Mouse (Mus musculus) heart, postnatal 36 days (tissue): Measurements from ENCODE around the gene Ces1e. TPM values are rescaled to one million over a fixed set of nuclear protein-coding genes. Genes with fewer than 3 reads are reported as not detected.
"Not testable (repeated sequence)": the region's sequence is repeated elsewhere in the genome, so short reads cannot be mapped to it uniquely, and the experiment has no call there.

ENCODE experiments used
- DNase-seq, 2 experiments: peaks; one replicate each; pipeline ENCODE4 v3.0.0; 2021 to 2022
- intact Hi-C: fragments of 180-260 bp; cut with DNase I; formaldehyde crosslinking; loops from one replicate; pipeline ENCODE4 v1.15.1; 2025
- total RNA-seq, 2 experiments: library from RNA; stranded (reverse); gene quantifications; 2 replicates each; pipeline ENCODE4 v1.2.3; 2021

The Ces1e gene
- under 1 TPM; 0.36 to 0.98 TPM for total RNA-seq

DNA sequence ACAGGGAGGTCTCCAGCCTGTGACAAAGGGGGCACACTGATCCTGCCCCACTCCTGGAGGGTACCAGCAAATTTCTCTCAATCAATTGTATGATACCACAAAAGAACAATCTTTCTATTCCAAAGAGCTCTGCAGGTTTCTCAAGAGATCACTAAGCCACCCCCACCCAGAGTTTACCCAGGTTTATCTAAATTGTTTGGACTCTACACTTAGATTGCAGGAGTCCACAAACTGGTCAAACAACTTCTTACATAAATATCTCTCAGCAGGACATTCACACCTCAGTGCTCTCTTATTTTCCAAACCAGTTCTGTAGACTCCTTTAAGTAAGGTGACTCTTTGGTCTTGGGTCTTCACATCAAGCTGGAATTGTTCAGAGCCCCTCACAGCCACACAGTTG, at the start of gene Ces1e:
Gene Ces1e (minus strand): TSS at position 174 of the 400 bp plus-strand sequence.
- no peak for DNase-seq
- intact Hi-C loops = no loop called here

DNA sequence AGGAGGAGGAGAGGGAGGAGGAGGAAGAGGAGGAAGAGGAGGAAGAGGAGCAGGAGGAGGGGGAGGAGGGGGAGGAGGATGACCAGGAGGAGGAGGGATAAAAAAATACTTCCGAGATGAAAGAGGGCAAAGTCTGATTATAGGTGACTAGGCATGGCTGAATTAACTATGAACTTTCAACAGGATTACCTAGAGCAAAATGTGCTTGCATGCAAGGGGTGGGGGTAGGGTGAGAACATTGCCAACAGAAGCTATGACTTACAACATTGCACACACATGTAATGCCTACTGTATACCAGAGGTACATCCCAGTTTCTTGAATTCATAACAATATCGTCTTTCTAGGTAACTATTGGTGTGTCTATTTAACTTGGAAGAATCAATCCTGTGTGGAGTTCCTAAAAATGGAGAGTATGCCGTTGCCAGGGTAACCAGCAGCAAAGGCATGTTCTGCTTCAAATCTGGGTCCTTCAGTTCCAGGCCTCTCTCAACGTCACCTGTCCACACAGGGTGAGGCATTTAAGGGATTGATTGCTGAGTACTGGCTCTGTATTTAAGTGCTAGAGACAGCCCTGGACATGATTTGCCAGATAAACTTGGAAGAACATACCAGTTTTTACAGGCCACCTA, 48.9 kb upstream of the Ces1e start:
- intact Hi-C loops = no loop called here

DNA sequence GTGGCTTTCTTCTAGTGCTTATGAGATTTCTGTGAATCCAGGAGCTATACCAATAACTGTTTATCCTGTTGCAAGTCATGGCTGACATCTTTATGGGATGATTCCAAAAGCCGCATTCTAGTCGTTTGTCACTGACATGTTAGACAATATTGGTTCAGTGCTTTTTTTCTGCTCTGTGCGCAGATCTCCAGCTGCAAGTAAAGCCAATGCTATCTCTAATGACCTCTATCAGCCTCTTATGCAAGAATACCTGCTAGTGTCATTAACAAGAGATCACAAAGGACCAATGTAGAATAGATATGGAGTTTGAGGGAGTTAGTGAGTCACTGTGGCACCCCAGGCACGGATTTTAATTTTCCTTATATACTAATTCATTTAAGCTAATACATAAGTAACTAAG, 45.2 kb upstream of the Ces1e start:
- DNase-seq = no peak
- intact Hi-C loops = no loop called here

More for the DNA sequence above, 48.9 kb upstream of the Ces1e start:
- no peak for DNase-seq

DNA sequence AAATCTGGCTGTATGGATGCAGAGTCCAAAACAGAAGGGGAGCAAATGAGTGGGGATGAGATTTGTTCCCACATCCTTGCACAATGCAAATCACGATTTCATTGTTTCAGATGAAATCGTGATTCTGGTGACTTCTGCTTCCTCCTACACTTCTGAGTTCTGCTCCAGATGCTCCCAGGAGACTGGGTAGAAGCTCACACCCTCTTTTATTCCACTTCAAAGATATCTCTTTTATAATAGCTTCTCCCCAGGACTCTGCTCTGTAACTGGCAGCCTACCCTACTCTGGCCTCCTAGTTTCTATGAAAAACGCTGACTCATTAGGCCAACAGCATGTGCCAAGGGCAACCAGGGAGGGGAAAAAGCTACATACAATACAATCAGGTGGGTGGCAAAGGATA, 43.9 kb upstream of the Ces1e start:
- DNase-seq = peak in 1 of 2 experiments; percentile 7
- intact Hi-C loops = no loop called here

DNA sequence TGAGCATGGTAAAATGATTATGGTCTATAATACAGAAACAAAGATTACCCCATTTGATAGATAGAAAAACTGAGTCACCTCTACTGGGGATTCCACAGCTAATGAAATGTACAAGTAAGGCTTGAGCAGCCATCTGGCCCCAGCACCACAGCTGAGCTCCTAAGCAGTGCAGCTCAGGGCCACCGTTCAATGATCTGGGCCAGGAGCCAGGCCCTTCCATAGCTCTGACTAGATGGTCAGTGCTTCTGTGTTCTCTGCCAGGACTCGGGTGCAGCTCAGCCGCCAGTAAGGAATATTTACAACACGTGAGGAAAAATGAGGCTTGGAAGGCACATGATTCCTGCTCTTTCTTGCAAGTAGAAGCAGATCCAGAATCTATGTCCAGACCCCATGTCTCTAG, 43.3 kb upstream of the Ces1e start:
- intact Hi-C loops = no loop called here
- peak; percentile 10 to 12 for DNase-seq

DNA sequence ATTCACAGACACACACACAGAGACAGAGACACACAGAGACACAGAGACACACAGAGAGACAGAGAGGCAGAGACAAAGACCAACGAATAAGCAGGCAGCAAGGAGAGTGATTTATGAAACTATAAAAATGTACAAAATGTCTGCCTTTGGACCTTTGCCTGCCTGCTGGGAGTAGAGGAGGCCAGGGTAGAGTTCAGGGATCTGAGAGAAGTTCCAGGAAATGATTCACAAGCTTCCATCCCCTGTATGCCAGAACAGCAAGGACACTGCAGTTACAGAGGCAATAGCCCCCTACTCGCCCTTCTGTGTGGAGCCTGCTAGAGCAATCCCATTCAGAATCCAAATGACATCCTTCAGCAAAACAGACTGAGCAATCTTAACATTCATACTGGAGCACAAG, 32.0 kb upstream of the Ces1e start:
- no peak for DNase-seq
- intact Hi-C loops = no loop called here

DNA sequence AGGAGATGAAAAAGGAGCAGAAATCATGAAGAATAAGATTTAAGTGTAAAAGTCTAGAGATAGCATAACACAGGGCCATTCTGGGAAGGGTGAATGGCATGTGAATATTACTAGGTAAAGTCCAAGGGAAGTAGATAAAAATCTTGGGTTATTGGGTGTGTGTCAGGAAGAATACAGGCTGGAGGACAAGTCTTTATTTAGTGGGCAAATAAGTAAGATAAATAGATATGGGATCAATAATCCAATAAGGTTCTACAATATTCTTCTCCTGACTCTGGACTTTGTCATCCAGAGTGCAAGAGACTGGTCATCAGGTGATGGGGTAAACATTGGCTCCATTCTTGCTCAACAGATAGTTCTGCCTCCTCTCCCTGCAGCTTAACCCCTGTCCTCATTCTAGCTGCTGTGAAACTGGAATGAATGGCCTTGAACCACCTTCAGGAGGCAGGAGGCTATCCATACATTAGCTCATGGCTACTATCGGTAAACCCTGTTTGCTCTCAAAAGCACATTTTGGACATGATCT, 23.0 kb upstream of the Ces1e start:
- DNase-seq = no peak
- intact Hi-C loops = no loop called here

DNA sequence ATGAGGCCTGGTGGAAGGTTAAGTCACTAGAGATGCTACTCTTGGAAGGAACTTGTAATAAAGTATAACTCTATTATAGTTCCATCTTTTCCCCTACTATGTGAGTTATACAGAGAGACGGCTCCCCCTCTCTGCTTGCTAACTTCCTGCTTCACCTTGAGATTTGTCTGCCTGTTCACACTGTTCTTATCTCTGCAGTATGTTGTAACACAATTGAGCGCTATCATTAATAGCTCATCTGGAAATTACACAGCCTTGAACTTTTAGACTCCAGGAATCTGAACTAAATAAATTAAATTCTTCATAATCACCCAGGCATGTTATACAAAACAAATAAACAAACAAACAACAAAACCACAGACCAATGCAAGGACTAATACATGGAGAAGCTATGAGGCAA, 16.6 kb upstream of the Ces1e start:
- intact Hi-C loops = no loop called here
- DNase-seq = no peak

DNA sequence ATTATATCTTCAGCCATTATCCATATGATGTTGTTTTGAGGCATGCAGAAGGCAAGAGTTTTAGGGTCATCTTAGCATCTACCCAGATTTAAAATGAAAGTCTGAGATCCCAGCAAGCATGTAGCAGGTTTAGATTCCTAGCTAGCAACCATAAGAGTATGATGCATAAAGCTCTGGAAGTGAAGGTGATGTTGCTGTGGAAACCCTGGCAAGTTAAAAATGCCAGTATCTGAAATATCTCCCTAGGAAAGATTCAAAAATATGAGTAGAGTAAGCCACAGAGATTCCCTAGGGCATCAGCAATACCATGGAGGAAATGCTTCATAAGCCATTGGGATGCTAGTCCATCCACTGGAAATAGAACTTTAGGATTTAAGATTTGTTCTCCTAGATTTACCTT, 10.5 kb upstream of the Ces1e start:
- no peak for DNase-seq
- intact Hi-C loops = no loop called here

DNA sequence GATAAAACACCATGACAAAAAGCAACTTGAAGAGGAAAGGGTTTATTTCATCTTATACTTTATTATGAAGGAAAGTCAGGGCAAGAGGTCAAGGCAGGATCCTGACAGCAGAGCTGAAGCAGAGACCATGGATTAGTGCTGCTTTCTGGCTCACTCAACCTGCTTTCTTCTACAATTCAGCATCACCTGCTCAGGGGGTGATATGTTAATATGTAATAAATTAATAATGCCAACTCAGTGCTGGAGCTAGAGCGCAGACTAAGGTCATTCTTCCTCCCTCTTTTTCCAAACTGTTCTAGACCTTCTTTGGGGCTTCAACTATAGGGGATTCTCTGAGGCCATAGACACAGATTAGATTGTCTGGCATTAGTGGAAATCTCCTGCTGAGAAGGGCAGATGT, 6.3 kb upstream of the Ces1e start:
- intact Hi-C loops = no loop called here

DNA sequence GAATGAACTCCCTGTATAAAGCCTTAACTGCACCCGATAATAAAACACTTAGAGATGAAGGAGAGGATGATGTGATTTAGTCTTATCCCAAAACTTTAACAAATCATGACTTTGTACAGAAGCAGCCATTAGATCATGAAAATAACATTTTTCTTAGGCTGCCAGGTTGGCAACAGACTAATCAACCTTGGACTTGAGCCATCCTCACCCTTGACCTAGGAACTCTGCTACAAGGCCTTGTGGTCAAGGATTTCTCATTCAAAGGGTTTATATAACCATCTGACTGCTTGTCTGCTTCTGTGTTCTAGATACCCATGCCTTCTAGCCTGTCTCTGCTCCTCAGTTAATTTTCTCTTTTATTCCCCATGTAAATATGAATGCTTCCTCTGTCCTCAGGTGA, 5.3 kb upstream of the Ces1e start:
- intact Hi-C loops = no loop called here

More for the DNA sequence above, 6.3 kb upstream of the Ces1e start:
- no peak for DNase-seq

DNA sequence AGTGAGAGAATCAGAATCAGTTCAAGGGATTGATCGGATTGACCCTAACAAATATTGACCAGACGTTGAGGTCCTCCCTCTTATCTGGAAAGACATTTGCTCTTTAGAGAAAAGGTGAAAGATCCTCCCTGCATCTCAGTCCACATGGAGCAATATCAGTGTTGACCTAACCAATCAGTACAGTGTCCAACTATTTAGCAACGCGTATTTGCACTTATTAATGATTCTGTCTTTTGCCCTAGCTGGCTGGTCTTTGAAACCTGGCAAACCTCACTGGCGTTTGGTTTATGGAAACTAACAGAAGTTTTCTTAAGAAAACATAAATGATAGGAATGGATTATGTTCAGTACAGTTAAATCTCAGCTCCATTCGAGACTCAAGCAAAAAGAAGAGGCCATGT, 4.6 kb upstream of the Ces1e start:
- no peak for DNase-seq
- intact Hi-C loops = no loop called here

More for the DNA sequence above, 5.3 kb upstream of the Ces1e start:
- DNase-seq = no peak

DNA sequence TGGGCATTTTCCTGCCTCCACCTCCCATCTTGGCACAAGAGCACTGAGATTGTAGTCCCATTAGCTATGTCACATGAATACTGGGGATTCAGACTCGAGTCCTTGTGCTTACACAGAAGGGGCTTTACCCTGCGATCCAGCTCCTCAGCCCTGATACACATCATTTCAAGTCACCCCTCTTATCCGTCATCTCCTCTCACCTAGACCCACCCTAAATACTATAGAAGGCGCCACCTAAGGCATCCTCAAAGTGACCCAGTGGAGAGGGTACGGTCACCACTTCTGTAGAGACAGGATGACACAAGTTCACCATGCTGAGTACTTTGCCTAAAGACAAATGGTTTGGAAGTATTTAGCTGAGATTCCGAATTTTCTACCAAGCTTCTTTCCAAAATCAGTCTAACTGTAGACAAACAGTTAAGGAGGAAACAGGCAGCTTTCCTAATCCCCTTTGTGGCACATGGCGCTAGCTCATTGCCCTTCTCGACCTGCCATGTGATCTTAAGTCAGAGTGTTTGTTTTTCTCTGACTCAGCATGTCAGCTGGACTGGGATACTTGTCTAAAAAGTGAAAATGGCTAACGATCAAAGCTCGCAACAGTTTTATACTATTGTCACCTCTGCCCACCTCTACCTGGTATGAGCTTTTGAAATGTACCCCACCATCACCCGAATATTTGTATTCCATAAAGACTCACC, 597 bp downstream of the Ces1e start:
- intact Hi-C loops = no loop called here
- no peak for DNase-seq

DNA sequence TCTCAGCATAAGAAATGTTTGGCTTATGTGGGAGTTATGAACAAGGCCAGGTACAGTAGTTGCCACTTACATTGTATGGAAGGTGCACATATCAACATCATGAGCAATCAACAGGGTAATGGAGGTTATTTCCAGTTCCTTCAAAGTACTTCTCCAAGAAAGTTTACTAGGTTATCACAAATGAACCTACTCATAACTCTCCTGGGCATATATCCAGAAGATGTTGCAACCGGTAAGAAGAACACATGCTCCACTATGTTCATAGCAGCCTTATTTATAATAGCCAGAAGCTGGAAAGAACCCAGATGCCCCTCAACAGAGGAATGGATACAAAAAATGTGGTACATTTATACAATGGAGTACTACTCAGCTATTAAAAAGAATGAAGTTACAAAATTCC, 2.9 kb downstream of the Ces1e start:
- DNase-seq, intact Hi-C loops: not testable (repeated sequence)

DNA sequence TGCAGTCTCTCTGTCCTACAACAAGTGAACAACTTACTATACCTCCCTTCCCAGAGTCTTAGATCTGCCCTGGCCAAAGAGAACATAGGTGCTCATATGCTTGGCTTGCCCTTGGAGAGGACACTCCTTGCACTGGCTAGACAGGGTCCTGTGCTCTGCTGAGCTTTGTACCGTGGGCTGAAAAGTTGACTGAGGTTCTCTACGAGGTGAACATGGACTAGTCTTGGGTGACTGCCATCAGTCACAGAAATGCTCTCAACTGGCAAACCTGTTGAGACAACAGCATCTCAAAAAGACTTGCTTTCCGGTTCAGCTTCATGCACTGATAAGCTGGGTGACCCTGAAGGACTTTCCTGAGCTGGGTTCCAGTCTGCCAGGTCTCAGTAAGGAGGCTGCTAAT, 7.5 kb downstream of the Ces1e start:
- DNase-seq = no peak
- intact Hi-C loops = loop anchor here (5.0 kb wide), 1 partner anchor 175 kb away; no protein-coding TSS in a partner anchor

DNA sequence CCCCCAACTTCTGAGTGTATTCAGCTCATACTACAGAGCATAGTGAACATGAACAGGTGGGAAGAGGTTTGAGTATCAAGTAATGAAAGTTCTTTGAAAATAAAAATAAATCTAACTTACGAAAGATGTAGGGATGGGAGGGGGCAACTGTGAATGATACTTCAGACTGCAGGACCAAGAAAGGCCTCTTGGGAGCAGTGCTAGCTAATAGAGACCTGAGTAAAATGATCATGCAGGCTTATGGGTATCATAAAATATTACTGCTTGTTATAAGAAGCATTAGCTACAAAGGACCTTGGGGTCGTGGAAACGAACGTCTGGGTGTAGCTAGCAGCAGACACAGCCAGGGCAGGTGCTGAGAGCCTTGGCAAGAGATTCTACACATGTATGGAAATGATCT, 11.6 kb downstream of the Ces1e start:
- no peak for DNase-seq
- intact Hi-C loops = no loop called here

DNA sequence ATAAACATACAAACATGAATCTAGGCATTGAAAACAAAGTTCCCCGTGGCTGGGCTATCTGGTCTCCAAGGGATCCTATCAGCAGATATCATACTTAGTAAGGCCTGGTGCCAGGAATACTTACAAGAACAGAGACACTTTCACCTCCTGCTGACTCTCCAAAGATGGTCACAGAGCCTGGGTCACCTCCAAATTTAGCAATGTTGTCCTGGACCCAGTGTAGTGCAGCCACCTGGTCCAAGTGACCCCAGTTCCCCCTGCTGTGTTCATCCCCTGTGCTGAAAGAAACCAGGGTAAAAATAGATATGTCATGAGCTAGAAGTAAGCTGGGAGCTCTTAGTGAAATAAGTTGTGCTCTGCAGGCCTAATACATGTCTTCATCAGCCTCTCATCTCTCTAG, 12.0 kb downstream of the Ces1e start:
- DNase-seq = peak; percentile 21 to 41
- intact Hi-C loops = no loop called here

DNA sequence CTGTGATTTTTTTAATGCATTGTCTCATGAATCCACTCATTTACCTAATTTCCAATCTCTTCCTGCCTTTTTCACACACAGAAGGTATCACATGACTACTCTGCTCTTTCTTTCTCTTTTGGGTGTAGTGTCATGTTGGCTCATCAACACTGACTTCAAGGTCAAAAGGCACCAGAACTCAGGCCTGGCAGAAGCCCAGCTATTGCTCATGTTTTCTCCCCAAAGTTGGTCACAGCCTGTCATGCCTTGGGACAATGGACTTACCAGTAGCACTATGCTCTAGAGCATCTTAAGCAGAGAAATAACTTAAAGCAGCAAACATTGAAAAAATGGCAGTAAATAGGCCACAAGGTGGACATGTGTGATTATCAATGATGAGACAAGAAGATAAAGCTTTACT, 18.3 kb downstream of the Ces1e start:
- no peak for DNase-seq
- intact Hi-C loops = no loop called here

DNA sequence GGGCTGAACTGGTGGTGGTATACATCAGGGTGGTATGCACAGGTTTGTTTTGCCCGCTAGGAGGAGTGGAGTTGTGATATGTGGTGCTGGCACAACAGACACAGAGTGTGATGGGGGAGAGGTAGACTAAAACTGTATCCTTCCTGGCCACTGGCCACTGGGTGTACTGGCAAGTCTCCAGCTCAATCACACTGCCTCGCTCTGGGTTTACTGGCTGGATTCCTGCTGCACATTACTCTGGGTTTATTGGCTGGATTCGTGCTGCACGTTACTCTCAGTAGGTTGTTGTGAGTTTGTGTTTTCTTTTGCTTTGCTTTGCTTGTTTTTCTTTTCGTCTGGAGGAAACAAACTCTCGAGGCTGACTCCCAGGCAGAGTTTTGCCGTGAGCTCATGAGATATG, 30.3 kb downstream of the Ces1e start:
- intact Hi-C loops = loop anchor here (5.0 kb wide), 1 partner anchor 198 kb away; no protein-coding TSS in a partner anchor
- peak in 1 of 2 experiments; percentile 26 for DNase-seq

DNA sequence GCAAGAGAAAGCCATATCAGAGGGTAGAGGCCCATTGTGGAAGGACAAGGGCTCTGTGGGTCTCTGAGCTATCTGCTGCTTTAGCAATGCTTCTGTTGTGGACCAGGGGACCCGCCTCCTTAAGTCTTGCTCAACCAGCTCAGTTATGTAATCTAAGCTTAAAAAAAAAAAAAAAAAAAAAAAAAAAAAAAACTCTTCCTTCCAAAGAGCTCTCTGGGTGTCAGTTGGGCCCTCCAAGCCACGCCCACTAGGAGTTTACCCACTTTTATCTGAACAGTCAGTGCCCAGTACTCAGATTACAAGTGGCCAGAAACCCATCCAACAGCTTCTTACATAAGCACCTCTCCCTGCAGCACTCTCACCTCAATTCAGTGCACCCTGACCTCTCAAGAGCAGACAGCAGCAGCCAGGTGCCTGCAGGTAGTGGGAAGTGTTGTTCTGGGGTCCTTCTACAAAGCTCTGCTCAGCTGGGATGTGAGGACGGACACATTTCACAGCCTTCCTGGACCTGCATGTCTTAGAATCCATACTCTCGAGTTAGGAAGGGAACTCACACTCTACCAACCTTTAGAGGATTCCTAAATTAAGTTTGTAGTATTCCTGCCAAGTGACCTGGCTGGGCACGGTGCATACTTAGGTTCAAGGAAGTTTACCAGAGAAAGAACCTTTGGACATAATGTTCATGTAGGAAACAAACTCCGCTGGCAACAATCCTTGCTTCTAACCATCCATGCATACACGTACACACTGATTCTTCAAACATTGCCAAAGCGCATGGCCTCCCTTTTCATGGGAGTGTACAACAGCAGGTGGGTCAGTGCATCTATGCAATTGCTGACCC, 31.5 kb downstream of the Ces1e start, which contains the start of gene Ces1d:
Gene Ces1d (minus strand): TSS at position 154 of the 841 bp plus-strand sequence.
- intact Hi-C loops = loop anchor here (5.0 kb wide), 1 partner anchor 199 kb away; no protein-coding TSS in a partner anchor
- DNase-seq = peak; percentile 50 to 62

DNA sequence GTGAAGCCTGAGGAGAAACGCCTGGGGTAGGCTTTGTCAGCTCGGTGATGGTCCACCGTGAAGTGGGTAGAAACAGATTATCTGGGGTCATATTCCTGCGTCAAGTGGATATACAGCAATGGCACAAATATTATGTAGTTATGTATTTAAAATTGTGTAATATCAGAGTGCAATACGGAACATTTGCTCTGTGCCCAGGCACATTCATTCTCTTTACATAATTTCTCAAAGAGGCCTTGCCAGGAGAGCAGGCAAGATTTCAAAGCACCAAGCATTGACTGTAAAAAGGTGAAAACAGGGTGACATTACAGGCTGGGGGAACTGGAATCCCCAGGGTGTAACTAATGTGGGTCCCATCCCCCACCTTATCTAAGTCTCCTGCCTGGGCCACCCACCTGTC, 33.0 kb downstream of the Ces1e start:
- intact Hi-C loops = loop anchor here (5.0 kb wide), 1 partner anchor 201 kb away; no protein-coding TSS in a partner anchor
- DNase-seq = no peak
